Mouse (Mus musculus) ES-Bruce4 (cell line): ENCODE results near the gene Klf15.

Source experiments
- CTCF ChIP-seq: IDR thresholded peaks from one replicate; pipeline ENCODE4 v1.8.1; 2011; ENCODE audit warnings: low read depth, low read length
- EP300 ChIP-seq: IDR thresholded peaks from 2 replicates; pipeline ENCODE4 v1.6.1; 2011; ENCODE audit warnings: low read depth, low read length; ENCODE audit not compliant: insufficient read depth
- POLR2A ChIP-seq: IDR thresholded peaks from one replicate; pipeline ENCODE4 v1.8.1; 2011; ENCODE audit warnings: low read length; ENCODE audit not compliant: insufficient read depth

DNA sequence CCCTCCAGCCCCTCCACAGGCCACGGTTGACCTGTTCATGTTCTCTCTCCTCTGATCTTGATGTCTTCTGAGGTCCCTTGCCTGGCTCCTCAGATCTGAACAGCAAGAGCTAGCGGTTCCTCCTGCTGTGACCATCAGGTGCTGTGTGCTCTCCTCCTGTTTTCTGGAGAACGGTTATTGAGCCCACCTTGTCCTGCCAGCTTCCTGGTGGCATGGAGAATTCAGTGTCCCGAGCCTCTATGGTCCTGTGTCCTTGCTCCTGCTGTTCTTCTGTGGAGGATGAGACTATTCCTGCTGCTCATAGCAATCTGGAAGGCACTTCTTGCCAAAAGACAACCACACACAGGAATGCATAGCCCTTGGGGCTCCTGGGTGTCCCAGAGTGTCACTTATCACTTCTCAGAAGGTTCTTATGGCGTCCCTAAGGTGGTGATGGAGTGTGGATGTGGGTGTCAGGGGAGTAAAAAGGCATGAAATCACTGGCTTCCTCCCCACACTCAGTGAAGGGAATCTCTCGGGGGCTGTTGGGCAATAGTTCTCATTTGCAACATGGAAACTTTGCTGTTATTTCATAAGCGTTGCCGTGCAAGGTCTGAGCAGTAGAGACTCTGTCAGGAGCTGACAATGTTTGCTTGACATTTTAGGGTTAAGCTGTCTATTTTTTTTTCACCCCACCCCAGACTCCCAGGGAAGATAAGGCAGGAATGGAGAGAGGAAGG is 39.0 kb downstream of the Klf15 start:
- TF ChIP-seq CTCF (no peak), POLR2A (no peak), EP300 (no peak)
